Comparison of ENCODE assay signal across 13 mouse cellular contexts in the genomic region with DNA sequence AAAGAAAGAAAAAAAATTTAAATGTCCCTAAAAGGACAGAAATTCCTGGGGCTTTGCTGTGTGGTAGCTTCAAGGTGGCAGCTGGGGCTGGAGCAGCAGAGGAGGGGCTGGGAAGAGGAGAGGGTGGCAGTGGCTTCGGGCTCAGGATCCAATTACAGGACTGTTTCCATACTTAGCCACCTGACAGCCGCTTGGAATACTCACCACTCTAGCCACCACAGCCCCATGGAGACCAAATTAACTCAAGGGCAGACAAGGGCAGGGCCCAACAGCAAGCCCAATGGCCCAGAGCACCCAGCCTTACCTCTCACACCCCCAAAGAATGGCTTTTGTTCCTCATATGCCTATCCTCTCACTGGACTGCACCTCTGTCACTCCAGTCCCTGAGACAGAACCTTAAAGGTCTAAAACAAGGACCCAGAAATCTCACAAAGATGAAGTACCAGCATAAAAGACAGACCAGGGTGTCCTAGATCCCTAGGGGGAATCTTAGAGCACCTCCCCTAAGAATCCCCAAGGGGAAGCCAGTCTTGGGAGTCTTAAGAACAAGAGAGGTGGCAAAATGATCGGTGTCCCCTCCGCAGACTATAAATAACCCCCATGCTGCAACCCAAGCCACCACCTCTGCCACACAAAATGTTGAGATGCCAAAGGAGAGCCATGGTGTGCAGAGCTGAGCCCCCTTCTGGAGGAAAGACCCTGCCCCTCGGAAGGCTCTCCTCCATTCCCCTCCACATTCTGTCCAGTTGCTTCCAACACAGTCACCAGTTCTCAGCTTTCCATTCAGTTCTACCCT. TPM values are rescaled to one million over a fixed set of nuclear protein-coding genes. Genes with fewer than 3 reads are reported as not detected.
DNase-seq lines count a peak whose midpoint lies in the region; ATAC-seq and TF ChIP-seq lines count a peak whose summit lies in the region.
"Had no signal": no experiment of that assay in that cellular context is flagged by ENCODE, and none has a peak within 500 bp of the region (broad histone marks: within the 10 kb centered on the region; RNA-seq: fewer than 3 reads in every experiment).

No protein-coding gene starts in this region.

- H3K4me1 ChIP-seq in intestine, embryonic 15.5 days (replicated peaks), result no peaks in the 10 kb centered on the region
- H3K4me1 ChIP-seq in intestine, postnatal 0 days (replicated peaks; ENCODE audit: control insufficient read depth, insufficient read depth, low read length), result no peaks in the 10 kb centered on the region
- peaks cover 30% of the 10 kb centered on the region for H3K4me1 ChIP-seq in embryonic facial prominence, embryonic 10.5 days
- H3K4me1 ChIP-seq in heart, embryonic 10.5 days, result peaks cover 54% of the 10 kb centered on the region
- no peaks in the 10 kb centered on the region; the same call in 1 of the 2 replicates for H3K4me1 ChIP-seq in kidney, postnatal 0 days (replicated peaks; ENCODE audit: insufficient read depth, low read length)
- H3K4me1 ChIP-seq in forebrain, embryonic 15.5 days, result peaks cover 4% of the 10 kb centered on the region

- no peaks in the 10 kb centered on the region for H3K36me3 ChIP-seq in intestine, embryonic 15.5 days
- H3K36me3 ChIP-seq in intestine, postnatal 0 days (ENCODE audit: control insufficient read depth, insufficient read depth), result no peaks in the 10 kb centered on the region
- H3K36me3 ChIP-seq in embryonic facial prominence, embryonic 10.5 days (replicated peaks), result no peaks in the 10 kb centered on the region
- H3K36me3 ChIP-seq in heart, embryonic 10.5 days, result peaks cover 5% of the 10 kb centered on the region; the same call in 1 of the 2 replicates
- H3K36me3 ChIP-seq in kidney, postnatal 0 days (ENCODE audit: insufficient read depth, low read length), result no peaks in the 10 kb centered on the region
- H3K36me3 ChIP-seq in forebrain, embryonic 15.5 days, result no peaks in the 10 kb centered on the region

- H3K27ac ChIP-seq in intestine, embryonic 15.5 days, result no peak overlapping the region
- no peak overlapping the region for H3K27ac ChIP-seq in intestine, postnatal 0 days (ENCODE audit: low read depth, low read length)
- H3K27ac ChIP-seq in embryonic facial prominence, embryonic 10.5 days (replicated peaks), result no peak overlapping the region
- H3K27ac ChIP-seq in heart, embryonic 10.5 days, result peak overlapping the region; percentile 93
- no peak overlapping the region for H3K27ac ChIP-seq in kidney, postnatal 0 days
- no peak overlapping the region for H3K27ac ChIP-seq in forebrain, embryonic 15.5 days (replicated peaks)
- H3K27ac ChIP-seq: hindbrain, embryonic 14.5 days had no signal

- 0 out of 2 replicates have a peak, but pooled peaks have one; percentile 34 for ATAC-seq in intestine, embryonic 15.5 days
- no peak for ATAC-seq in intestine, postnatal 0 days
- peak; percentile 72 for ATAC-seq in kidney, postnatal 0 days (replicated peaks; ENCODE audit: low FRiP score, low read depth)
- ATAC-seq in forebrain, embryonic 15.5 days (replicated peaks), result no peak
- ATAC-seq: liver, postnatal 0 days had no signal

- TF ChIP-seq CTCF in intestine, postnatal 0 days (IDR thresholded peaks at IDR 0.05; ENCODE audit: low read depth), result no peak
- no peak for TF ChIP-seq CTCF in kidney, postnatal 0 days (IDR thresholded peaks at IDR 0.05; ENCODE audit: low read depth)

- H3K9me3 ChIP-seq in intestine, embryonic 15.5 days, result no peaks in the 10 kb centered on the region
- H3K9me3 ChIP-seq in intestine, postnatal 0 days (ENCODE audit: control insufficient read depth), result no peaks in the 10 kb centered on the region
- H3K9me3 ChIP-seq in embryonic facial prominence, embryonic 10.5 days, result peaks cover under 1% of the 10 kb centered on the region; the same call in 1 of the 2 replicates
- no peaks in the 10 kb centered on the region for H3K9me3 ChIP-seq in heart, embryonic 10.5 days
- no peaks in the 10 kb centered on the region for H3K9me3 ChIP-seq in kidney, postnatal 0 days (replicated peaks; ENCODE audit: low read length)
- H3K9me3 ChIP-seq in forebrain, embryonic 15.5 days, result no peaks in the 10 kb centered on the region

- H3K4me3 ChIP-seq in intestine, embryonic 15.5 days (replicated peaks), result no peak overlapping the region
- no peak overlapping the region for H3K4me3 ChIP-seq in intestine, postnatal 0 days (ENCODE audit: low read depth, low read length)
- H3K4me3 ChIP-seq in embryonic facial prominence, embryonic 10.5 days, result no peak overlapping the region
- H3K4me3 ChIP-seq in heart, embryonic 10.5 days, result peak overlapping the region; percentile 50
- H3K4me3 ChIP-seq in kidney, postnatal 0 days (replicated peaks; ENCODE audit: low read depth, low read length), result no peak overlapping the region
- no peak overlapping the region for H3K4me3 ChIP-seq in forebrain, embryonic 15.5 days

- intact Hi-C loops in left cerebral cortex, postnatal 25 days (cut with DNase I), result no loop called here

- H3K9ac ChIP-seq in intestine, embryonic 15.5 days, result no peak overlapping the region
- H3K9ac ChIP-seq in intestine, postnatal 0 days (ENCODE audit: low read depth, low read length), result no peak overlapping the region
- no peak overlapping the region for H3K9ac ChIP-seq in kidney, postnatal 0 days (ENCODE audit: low read depth, low read length)
- no peak overlapping the region for H3K9ac ChIP-seq in forebrain, embryonic 15.5 days (replicated peaks)
- H3K9ac ChIP-seq: hindbrain, embryonic 14.5 days; liver, postnatal 0 days had no signal

- H3K4me2 ChIP-seq in intestine, embryonic 15.5 days (replicated peaks), result no peak overlapping the region
- H3K4me2 ChIP-seq in intestine, postnatal 0 days (replicated peaks; ENCODE audit: low read depth), result no peak overlapping the region
- no peak overlapping the region for H3K4me2 ChIP-seq in kidney, postnatal 0 days (ENCODE audit: low read length)
- H3K4me2 ChIP-seq in forebrain, embryonic 15.5 days (replicated peaks), result no peak overlapping the region
- H3K4me2 ChIP-seq: hindbrain, embryonic 14.5 days had no signal

- no peaks in the 10 kb centered on the region for H3K27me3 ChIP-seq in intestine, embryonic 15.5 days (replicated peaks)
- no peaks in the 10 kb centered on the region for H3K27me3 ChIP-seq in intestine, postnatal 0 days (replicated peaks; ENCODE audit: control insufficient read depth, insufficient read depth, low read length)
- H3K27me3 ChIP-seq in embryonic facial prominence, embryonic 10.5 days (replicated peaks; ENCODE audit: low read depth, poor library complexity, severe bottlenecking), result no peaks in the 10 kb centered on the region
- H3K27me3 ChIP-seq in heart, embryonic 10.5 days (ENCODE audit: insufficient read depth, poor library complexity, severe bottlenecking), result no peaks in the 10 kb centered on the region
- H3K27me3 ChIP-seq in kidney, postnatal 0 days (ENCODE audit: insufficient read depth, low read length), result no peaks in the 10 kb centered on the region
- H3K27me3 ChIP-seq in forebrain, embryonic 15.5 days, result no peaks in the 10 kb centered on the region

- 65% methylated on average over 5 of the region's 5 CpGs for WGBS in intestine, embryonic 15.5 days
- WGBS in intestine, postnatal 0 days, result 74% methylated on average over 5 of the region's 5 CpGs
- WGBS in embryonic facial prominence, embryonic 10.5 days, result 65% methylated on average over 5 of the region's 5 CpGs
- 43% methylated on average over 5 of the region's 5 CpGs for WGBS in heart, embryonic 10.5 days
- 55% methylated on average over 5 of the region's 5 CpGs for WGBS in kidney, postnatal 0 days
- 71% methylated on average over 5 of the region's 5 CpGs for WGBS in forebrain, embryonic 15.5 days

- peak; percentile 24 for DNase-seq in embryonic facial prominence, embryonic 10.5 days (ENCODE audit: low spot score)
- peak; percentile 91 for DNase-seq in heart, embryonic 10.5 days (ENCODE audit: low spot score)
- DNase-seq in kidney, postnatal 0 days (ENCODE audit: low spot score), result peak; percentile 67
- no peak for DNase-seq in left cerebral cortex, postnatal 25 days (ENCODE audit: low spot score in 2 of 2)
- no peak for DNase-seq in spleen, adult 12 weeks (ENCODE audit: low spot score)
- DNase-seq: adrenal gland, postnatal 10 days; B cell, adult 2 months; cerebellum, adult 2 months; liver, postnatal 0 days had no signal

RNA-seq across cellular contexts. Expression of a gene that starts 19.7 kb away (rescaled TPM):
- polyA plus RNA-seq in intestine, embryonic 15.5 days (2015; fragmentation: Nextera tagmentation; extraction: Ambion mirVana), result 7.7 and 11.5 TPM in 2 replicates
- 2.2 and 2.4 TPM in 2 replicates for polyA plus RNA-seq in intestine, postnatal 0 days (2015; fragmentation: Nextera tagmentation; extraction: Ambion mirVana)
- 25.5 and 26.6 TPM in 2 replicates for polyA plus RNA-seq in embryonic facial prominence, embryonic 10.5 days (2016; fragmentation: Nextera tagmentation; extraction: Ambion mirVana)
- polyA plus RNA-seq in heart, embryonic 10.5 days (2016; fragmentation: Nextera tagmentation; extraction: Ambion mirVana), result 87.3 and 201 TPM in 2 replicates
- 8.5 and 11.6 TPM in 2 replicates for polyA plus RNA-seq in kidney, postnatal 0 days (2015; fragmentation: Nextera tagmentation; extraction: Ambion mirVana)
- polyA plus RNA-seq in forebrain, embryonic 15.5 days (2015; fragmentation: Nextera tagmentation; extraction: Ambion mirVana), result 40.1 and 40.2 TPM in 2 replicates
- total RNA-seq in left cerebral cortex, postnatal 25 days (2021), result 1 to 10 TPM; 9.1 to 9.5 TPM

RNA-seq across cellular contexts. Expression of a gene that starts 37.7 kb away (rescaled TPM):
- polyA plus RNA-seq in intestine, embryonic 15.5 days (2015; fragmentation: Nextera tagmentation; extraction: Ambion mirVana), result 27.9 and 28.8 TPM in 2 replicates
- 9.3 and 10.8 TPM in 2 replicates for polyA plus RNA-seq in intestine, postnatal 0 days (2015; fragmentation: Nextera tagmentation; extraction: Ambion mirVana)
- polyA plus RNA-seq in embryonic facial prominence, embryonic 10.5 days (2016; fragmentation: Nextera tagmentation; extraction: Ambion mirVana), result 37.7 and 39.5 TPM in 2 replicates
- 9.5 and 17.5 TPM in 2 replicates for polyA plus RNA-seq in heart, embryonic 10.5 days (2016; fragmentation: Nextera tagmentation; extraction: Ambion mirVana)
- 17.2 and 19.6 TPM in 2 replicates for polyA plus RNA-seq in kidney, postnatal 0 days (2015; fragmentation: Nextera tagmentation; extraction: Ambion mirVana)
- polyA plus RNA-seq in forebrain, embryonic 15.5 days (2015; fragmentation: Nextera tagmentation; extraction: Ambion mirVana), result 14.3 and 15.2 TPM in 2 replicates
- total RNA-seq in left cerebral cortex, postnatal 25 days (2021), result 1 to 10 TPM; 2.9 to 3.5 TPM

Comparison
In these comparisons a context has a peak if more than half of its experiments do, and no peak if none do; other contexts are left out.
1. ATAC-seq: peak in intestine, embryonic 15.5 days (single experiment) and kidney, postnatal 0 days (single experiment); none in intestine, postnatal 0 days (single experiment) and forebrain, embryonic 15.5 days (single experiment).
2. DNase-seq: peak in embryonic facial prominence, embryonic 10.5 days (single experiment), heart, embryonic 10.5 days (single experiment) and kidney, postnatal 0 days (single experiment); none in left cerebral cortex, postnatal 25 days (0 of 2) and spleen, adult 12 weeks (single experiment).